Mouse (Mus musculus): ENCODE measurements around the gene AF067063. TPM values are rescaled to one million over a fixed set of nuclear protein-coding genes. Genes with fewer than 3 reads are reported as not detected.

Gene AF067063
- polyA plus RNA-seq, 1 experiment from 2014 or later, result not detected

Other genes starting within 250 kb of the AF067063 start
- 0.40 and 0.53 TPM in 2 replicates for gene Ccl28, start 206.4 kb downstream of the AF067063 start, polyA plus RNA-seq (2014; fragmentation: Nextera tagmentation; extraction: Ambion mirVana)
- 533 and 643 TPM in 2 replicates for gene Hmgcs1, start 139.8 kb downstream of the AF067063 start, polyA plus RNA-seq (2014; fragmentation: Nextera tagmentation; extraction: Ambion mirVana)
- 5.4 and 6.4 TPM in 2 replicates for gene Nim1k, start 74.3 kb downstream of the AF067063 start, polyA plus RNA-seq (2014; fragmentation: Nextera tagmentation; extraction: Ambion mirVana)
- gene Zfp131, start 39.3 kb downstream of the AF067063 start, polyA plus RNA-seq (2014; fragmentation: Nextera tagmentation; extraction: Ambion mirVana), result 32.7 and 34.5 TPM in 2 replicates
- gene D13Ertd608e, start 5.8 kb upstream of the AF067063 start, polyA plus RNA-seq (2014; fragmentation: Nextera tagmentation; extraction: Ambion mirVana), result not detected in 2 replicates
- gene Tcstv1, start 64.6 kb upstream of the AF067063 start, polyA plus RNA-seq (2014; fragmentation: Nextera tagmentation; extraction: Ambion mirVana), result not detected in 2 replicates
- not detected in 2 replicates for gene Gm21761, start 99.1 kb upstream of the AF067063 start, polyA plus RNA-seq (2014; fragmentation: Nextera tagmentation; extraction: Ambion mirVana)
- gene B020031M17Rik, start 120.6 kb upstream of the AF067063 start, polyA plus RNA-seq (2014; fragmentation: Nextera tagmentation; extraction: Ambion mirVana), result not detected in 2 replicates
- gene Gm36079, start 196.8 kb upstream of the AF067063 start, polyA plus RNA-seq (2014; fragmentation: Nextera tagmentation; extraction: Ambion mirVana), result not detected in 2 replicates
- not detected in 2 replicates for gene Gm21188, start 222.0 kb upstream of the AF067063 start, polyA plus RNA-seq (2014; fragmentation: Nextera tagmentation; extraction: Ambion mirVana)

All from hindbrain, embryonic 14.5 days (tissue).